Mouse (Mus musculus): ENCODE measurements at regions not wholly inside any gene's neighbourhood (a gene's known extent, or its start where the extent isn't known, plus 50 kb on each side); places are given as distances from the start of the nearest gene placed in this dataset.

DNA sequence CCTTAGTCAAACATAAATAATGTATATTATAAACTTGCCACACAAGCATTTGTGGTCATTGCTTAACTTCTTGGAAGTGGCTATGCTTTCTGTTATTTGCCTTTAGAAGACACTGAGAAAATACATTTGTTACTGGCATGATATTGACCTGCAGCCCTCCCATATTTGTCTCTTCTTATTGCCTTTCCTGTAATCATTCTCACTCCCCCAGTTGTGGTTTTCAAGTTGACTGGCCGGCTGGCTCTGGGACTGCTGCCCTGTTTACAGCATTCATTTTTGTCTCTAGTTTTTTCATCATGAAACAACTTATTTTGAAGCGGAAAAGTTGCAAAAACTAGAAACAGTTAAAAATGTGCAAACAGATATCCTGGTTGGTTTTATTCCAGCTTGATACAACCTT is 57.5 kb upstream of the Stc2 start:
- DNase-seq, result no peak
- intact Hi-C loops (cut with DNase I), result no loop called here

All from gastrocnemius, postnatal 36 days (tissue).